Mouse (Mus musculus): ENCODE measurements at regions not wholly inside any gene's neighbourhood (a gene's known extent, or its start where the extent isn't known, plus 50 kb on each side); places are given as distances from the start of the nearest gene placed in this dataset.

DNA sequence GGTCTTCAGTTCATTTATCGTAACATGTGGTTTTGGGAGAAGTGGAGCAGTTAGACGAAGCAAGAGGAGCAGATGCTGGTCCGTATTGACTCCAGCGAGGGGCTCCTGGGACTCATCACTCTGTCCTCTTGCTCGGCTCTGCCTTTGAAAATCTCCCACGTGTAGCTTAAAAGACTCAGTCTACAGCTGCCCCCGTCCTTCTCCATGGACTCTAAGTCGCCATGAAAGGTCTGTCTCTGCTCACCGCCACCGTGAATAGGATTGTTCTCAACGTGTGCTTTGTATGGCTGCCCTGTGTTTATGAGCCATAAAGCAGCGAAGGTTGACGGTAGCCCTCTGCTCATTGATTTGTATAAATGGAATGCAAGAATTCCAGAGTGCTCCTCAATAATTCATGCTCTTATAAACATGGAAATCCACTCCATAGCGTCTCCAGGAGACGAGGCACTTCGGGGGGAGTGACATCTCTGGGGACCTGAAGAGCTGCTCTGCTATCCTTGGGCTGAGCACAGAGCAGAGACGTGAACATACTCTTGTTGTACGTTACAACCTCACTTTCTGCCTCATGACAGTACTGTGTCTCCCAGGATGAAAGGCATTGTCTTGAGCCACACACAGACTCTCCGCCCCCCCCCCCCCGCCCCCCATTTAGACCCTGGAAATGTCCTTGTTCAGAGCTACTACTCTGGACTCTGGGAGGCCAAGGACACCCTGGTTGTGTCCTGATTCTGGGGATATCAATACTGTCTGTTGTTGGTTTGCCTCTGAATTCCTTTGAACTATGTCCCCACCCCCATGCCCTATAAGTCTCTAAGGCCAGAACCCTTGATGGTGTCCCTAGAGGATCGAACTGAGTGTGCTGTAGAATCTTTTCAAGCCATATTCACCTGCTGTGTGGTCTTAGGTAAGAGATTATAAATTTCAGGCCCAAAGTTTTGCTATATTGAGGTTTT, 90.8 kb upstream of the Hdac4 start:
- TF ChIP-seq CTCF (conservative IDR thresholded peaks at IDR 0.05; ENCODE audit: insufficient read depth, insufficient read length, low read depth, low read length) (no peak), POLR2A (IDR thresholded peaks at IDR 0.05; ENCODE audit: low read depth, low read length) (no peak)
